Mouse (Mus musculus) left cerebral cortex, adult 9 months (tissue): Measurements from ENCODE around the gene Glt28d2.

Source experiments
- DNase-seq, 2 experiments: peaks; one replicate each; pipeline ENCODE4 v3.0.0; 2022; ENCODE audit warnings: low spot score in 2 of 2

Glt28d2 gene

GRCm38 (mm10) chr3:85878911-85879310 is 8.4 kb downstream of the Glt28d2 start:
- no peak for DNase-seq

- DNase-seq, result no peak
Measured at GRCm38 (mm10) chr3:85863996-85864395, 23.3 kb downstream of the Glt28d2 start.

GRCm38 (mm10) chr3:85862886-85863285 is 24.4 kb downstream of the Glt28d2 start:
- DNase-seq, result no peak

GRCm38 (mm10) chr3:85860996-85861395 is 26.3 kb downstream of the Glt28d2 start:
- no peak for DNase-seq

- DNase-seq, result no peak
Measured at GRCm38 (mm10) chr3:85859311-85859710, 28.0 kb downstream of the Glt28d2 start.

GRCm38 (mm10) chr3:85858140-85859135 is 28.9 kb downstream of the Glt28d2 start:
- peak in 1 of 2 experiments; percentile 5 for DNase-seq

- DNase-seq, result no peak
Measured at GRCm38 (mm10) chr3:85857083-85857482, 30.2 kb downstream of the Glt28d2 start.

GRCm38 (mm10) chr3:85855947-85856346 is 31.4 kb downstream of the Glt28d2 start:
- DNase-seq, result no peak

- no peak for DNase-seq
Measured at GRCm38 (mm10) chr3:85855043-85855442, 32.3 kb downstream of the Glt28d2 start.

- no peak for DNase-seq
Measured at GRCm38 (mm10) chr3:85854143-85854542, 33.2 kb downstream of the Glt28d2 start.

- DNase-seq, result no peak
Measured at GRCm38 (mm10) chr3:85853715-85854114, 33.6 kb downstream of the Glt28d2 start.

- no peak for DNase-seq
Measured at GRCm38 (mm10) chr3:85850079-85850478, 37.2 kb downstream of the Glt28d2 start.

GRCm38 (mm10) chr3:85846316-85846715 is 41.0 kb downstream of the Glt28d2 start:
- peak in 1 of 2 experiments; percentile 20 for DNase-seq

GRCm38 (mm10) chr3:85845341-85845740 is 42.0 kb downstream of the Glt28d2 start:
- DNase-seq, result no peak

- no peak for DNase-seq
Measured at GRCm38 (mm10) chr3:85842881-85843218, 44.5 kb downstream of the Glt28d2 start.

- DNase-seq, result no peak
Measured at GRCm38 (mm10) chr3:85842177-85842880, 45.0 kb downstream of the Glt28d2 start.

GRCm38 (mm10) chr3:85841454-85842176 is 45.7 kb downstream of the Glt28d2 start:
- DNase-seq, result no peak

GRCm38 (mm10) chr3:85833627-85834026 is 53.7 kb downstream of the Glt28d2 start:
- no peak for DNase-seq

GRCm38 (mm10) chr3:85832490-85833155 is 54.7 kb downstream of the Glt28d2 start:
- DNase-seq, result no peak

GRCm38 (mm10) chr3:85831785-85832184 is 55.5 kb downstream of the Glt28d2 start:
- no peak for DNase-seq

GRCm38 (mm10) chr3:85829047-85829446 is 58.3 kb downstream of the Glt28d2 start:
- DNase-seq, result peak in 1 of 2 experiments; percentile 3
